Mouse (Mus musculus) forebrain, postnatal 0 days (tissue): ENCODE data around the gene Epb41l2. TPM values are rescaled to one million over a fixed set of nuclear protein-coding genes. Genes with fewer than 3 reads are reported as not detected.

Experiments
- ATAC-seq: fragments of 200-750 bp; cut with Nextera tagmentation; 2 replicates; pipeline ENCODE4 v1.8.0; 2017; ENCODE audit warnings: mild to moderate bottlenecking, moderate library complexity
- DNase-seq: peaks from one replicate; pipeline ENCODE4 v3.0.0-alpha.2; 2015
- H3K27ac ChIP-seq: fragments of 300-500 bp; sonication (generic); 2 replicates; pipeline ENCODE4 v1.5.1; 2014; ENCODE audit warnings: low read depth, mild to moderate bottlenecking, antibody characterized with exemption, low read length, moderate library complexity, mixed read lengths
- H3K27me3 ChIP-seq: fragments of 300-500 bp; sonication (generic); 2 replicates; pipeline ENCODE4 v1.6.1; 2014; ENCODE audit warnings: mild to moderate bottlenecking, low read length, mixed read lengths; ENCODE audit not compliant: insufficient read depth
- H3K36me3 ChIP-seq: fragments of 300-500 bp; sonication (generic); 2 replicates; pipeline ENCODE4 v1.6.1; 2014; ENCODE audit warnings: mild to moderate bottlenecking, moderate library complexity; ENCODE audit not compliant: insufficient read depth
- H3K4me1 ChIP-seq: fragments of 300-500 bp; sonication (generic); 2 replicates; pipeline ENCODE4 v1.6.1; 2014; ENCODE audit warnings: antibody characterized with exemption; ENCODE audit not compliant: insufficient read depth
- H3K4me2 ChIP-seq: fragments of 300-500 bp; sonication (generic); 2 replicates; pipeline ENCODE4 v1.6.1; 2014; ENCODE audit warnings: low read depth, mild to moderate bottlenecking, moderate library complexity
- H3K4me3 ChIP-seq: fragments of 300-500 bp; sonication (generic); 2 replicates; pipeline ENCODE4 v1.5.1; 2014; ENCODE audit warnings: low read depth, low read length, mixed read lengths
- H3K9ac ChIP-seq: fragments of 300-500 bp; sonication (generic); 2 replicates; pipeline ENCODE4 v1.6.1; 2014; ENCODE audit warnings: mild to moderate bottlenecking
- H3K9me3 ChIP-seq: fragments of 300-500 bp; sonication (generic); 2 replicates; pipeline ENCODE4 v1.6.1; 2016; ENCODE audit warnings: low read length
- CTCF ChIP-seq: sonication (generic); IDR thresholded peaks from 2 replicates; pipeline ENCODE4 v1.5.1; 2016; ENCODE audit warnings: antibody characterized with exemption, control low read depth, low read depth
- WGBS: fragments of 180-500 bp; shearing (Covaris S2); extraction: QIAGEN DNeasy Blood & Tissue Kit; methylation state at CpG from one replicate; pipeline ENCODE4 v1.1.7; 2014; 5-methylcytosine and 5-hydroxymethylcytosine counted together
- polyA plus RNA-seq: library from polyadenylated mRNA; unstranded; fragments of >200 nt; fragmentation: Nextera tagmentation; extraction: Ambion mirVana; gene quantifications from 2 replicates; pipeline ENCODE4 v1.2.1, GENCODE M21; 2015
- total RNA-seq: library from RNA; depleted of rRNA; stranded (reverse); fragments of >200 nt; gene quantifications from 2 replicates; pipeline ENCODE4 v1.2.3, GENCODE M21; 2014

Epb41l2 gene
- total and polyA plus RNA-seq, 2 experiments from 2014 or later: 19.3 to 49.4 TPM

- 31% methylated on average over 10 of the region's 10 CpGs for WGBS
- Histone ChIP-seq H3K4me2 (no peak overlapping the region), H3K27ac (no peak overlapping the region), H3K4me1 (no peaks in the 10 kb centered on the region), H3K4me3 (no peak overlapping the region), H3K27me3 (no peaks in the 10 kb centered on the region), H3K36me3 (no peaks in the 10 kb centered on the region), H3K9me3 (no peaks in the 10 kb centered on the region), H3K9ac (no peak overlapping the region)
- DNase-seq: no peak
- TF ChIP-seq CTCF: no peak
- ATAC-seq: no peak
Observed at GRCm38 (mm10) chr10:25372510-25373148, 13.0 kb downstream of the Epb41l2 start.

GRCm38 (mm10) chr10:25375036-25375435, 15.4 kb downstream of the Epb41l2 start:
- Histone ChIP-seq H3K27me3 (no peaks in the 10 kb centered on the region), H3K36me3 (no peaks in the 10 kb centered on the region), H3K9me3 (no peaks in the 10 kb centered on the region), H3K4me3 (no peak overlapping the region), H3K4me2 (no peak overlapping the region), H3K4me1 (no peaks in the 10 kb centered on the region), H3K27ac (no peak overlapping the region), H3K9ac (no peak overlapping the region)
- 88% methylated on average over 4 of the region's 4 CpGs for WGBS
- no peak for TF ChIP-seq CTCF
- DNase-seq: no peak
- ATAC-seq: no peak

- no peak for TF ChIP-seq CTCF
- Histone ChIP-seq H3K27ac (no peak overlapping the region), H3K36me3 (no peaks in the 10 kb centered on the region), H3K4me3 (no peak overlapping the region), H3K4me2 (no peak overlapping the region), H3K27me3 (no peaks in the 10 kb centered on the region), H3K9ac (no peak overlapping the region), H3K4me1 (no peaks in the 10 kb centered on the region), H3K9me3 (no peaks in the 10 kb centered on the region)
- DNase-seq: no peak
- ATAC-seq: no peak
- WGBS: 89% methylated on average over 6 of the region's 6 CpGs
Observed at GRCm38 (mm10) chr10:25380746-25381481, 21.3 kb downstream of the Epb41l2 start.

GRCm38 (mm10) chr10:25381951-25382350, 22.4 kb downstream of the Epb41l2 start:
- H3K4me1 ChIP-seq: no peaks in the 10 kb centered on the region
- H3K36me3 ChIP-seq: no peaks in the 10 kb centered on the region
- no peak overlapping the region for H3K9ac ChIP-seq
- H3K4me2 ChIP-seq: no peak overlapping the region
- H3K9me3 ChIP-seq: no peaks in the 10 kb centered on the region
- H3K27me3 ChIP-seq: no peaks in the 10 kb centered on the region
- ATAC-seq: no peak
- no peak for DNase-seq
- H3K4me3 ChIP-seq: no peak overlapping the region
- no peak for TF ChIP-seq CTCF
- no peak overlapping the region for H3K27ac ChIP-seq
- 78% methylated on average over 10 of the region's 10 CpGs for WGBS

- DNase-seq (no peak), ATAC-seq (no peak)
- no peak overlapping the region for H3K27ac ChIP-seq
- no peak overlapping the region for H3K4me3 ChIP-seq
- 65% methylated on average over 5 of the region's 5 CpGs for WGBS
- no peak for TF ChIP-seq CTCF
- H3K4me1 ChIP-seq: no peaks in the 10 kb centered on the region
- no peak overlapping the region for H3K9ac ChIP-seq
- no peaks in the 10 kb centered on the region for H3K27me3 ChIP-seq
- H3K4me2 ChIP-seq: no peak overlapping the region
- no peaks in the 10 kb centered on the region for H3K9me3 ChIP-seq
- H3K36me3 ChIP-seq: no peaks in the 10 kb centered on the region
Observed at GRCm38 (mm10) chr10:25383171-25383570, 23.6 kb downstream of the Epb41l2 start.

GRCm38 (mm10) chr10:25384391-25384790, 24.8 kb downstream of the Epb41l2 start:
- no peak for TF ChIP-seq CTCF
- no peak overlapping the region for H3K4me2 ChIP-seq
- 90% methylated on average over 10 of the region's 10 CpGs for WGBS
- H3K27ac ChIP-seq: no peak overlapping the region
- no peaks in the 10 kb centered on the region for H3K27me3 ChIP-seq
- no peaks in the 10 kb centered on the region for H3K4me1 ChIP-seq
- no peaks in the 10 kb centered on the region for H3K9me3 ChIP-seq
- no peak overlapping the region for H3K4me3 ChIP-seq
- no peak overlapping the region for H3K9ac ChIP-seq
- ATAC-seq (no peak), DNase-seq (no peak)
- no peaks in the 10 kb centered on the region for H3K36me3 ChIP-seq

GRCm38 (mm10) chr10:25385811-25386580, 26.4 kb downstream of the Epb41l2 start:
- Histone ChIP-seq H3K27me3 (no peaks in the 10 kb centered on the region), H3K27ac (no peak overlapping the region), H3K4me3 (no peak overlapping the region), H3K4me2 (no peak overlapping the region), H3K9me3 (no peaks in the 10 kb centered on the region), H3K4me1 (no peaks in the 10 kb centered on the region), H3K36me3 (no peaks in the 10 kb centered on the region), H3K9ac (no peak overlapping the region)
- 47% methylated on average over 13 of the region's 13 CpGs for WGBS
- DNase-seq (no peak), ATAC-seq (no peak)
- TF ChIP-seq CTCF: no peak
